Mouse (Mus musculus) heart, adult 2 months (tissue): ENCODE data around the gene Igf2r. TPM values are rescaled to one million over a fixed set of nuclear protein-coding genes. Genes with fewer than 3 reads are reported as not detected.
A peak's percentile ranks its signal among the peaks of the same experiment; 100 is the strongest.

ENCODE experiments used
- DNase-seq, 2 experiments: peaks; one replicate each; pipeline ENCODE4 v3.0.0; 2021
- H3K27ac ChIP-seq: fragments of 200-600 bp; 2 replicates; pipeline ENCODE4 v1.8.1; 2022
- H3K27me3 ChIP-seq: fragments of 200-500 bp; 2 replicates; pipeline ENCODE4 v1.6.1; 2012; ENCODE audit warnings: mild to moderate bottlenecking, low read length, inconsistent platforms, mixed read lengths; ENCODE audit not compliant: control insufficient read depth, insufficient read depth
- H3K36me3 ChIP-seq: fragments of 200-500 bp; 2 replicates; pipeline ENCODE4 v1.6.1; 2012; ENCODE audit warnings: low read length, inconsistent platforms; ENCODE audit not compliant: control insufficient read depth, insufficient read depth
- H3K4me1 ChIP-seq: fragments of 200-500 bp; 2 replicates; pipeline ENCODE4 v1.6.1; 2011; ENCODE audit warnings: low read length; ENCODE audit not compliant: control insufficient read depth, insufficient read depth
- H3K4me3 ChIP-seq: fragments of 200-600 bp; 2 replicates; pipeline ENCODE4 v1.8.1; 2022
- H3K79me2 ChIP-seq: fragments of 200-500 bp; replicated peaks from 2 replicates; pipeline ENCODE4 v1.6.1; 2012; ENCODE audit warnings: mild to moderate bottlenecking, inconsistent platforms, low read length, moderate library complexity, mixed read lengths; ENCODE audit not compliant: control insufficient read depth, insufficient read depth
- H3K9ac ChIP-seq: fragments of 200-500 bp; 2 replicates; pipeline ENCODE4 v1.6.1; 2012; ENCODE audit warnings: low read depth, mild to moderate bottlenecking, control low read depth, inconsistent platforms, low read length, mixed read lengths
- CTCF ChIP-seq: fragments of 200-600 bp; IDR thresholded peaks from 2 replicates; pipeline ENCODE4 v1.8.1; 2022; ENCODE audit warnings: antibody characterized with exemption, mild to moderate bottlenecking, moderate library complexity
- EP300 ChIP-seq: fragments of 200-500 bp; IDR thresholded peaks from 2 replicates; pipeline ENCODE4 v1.6.1; 2011; ENCODE audit warnings: low read depth, low read length, control low read depth; ENCODE audit not compliant: insufficient read depth
- POLR2A ChIP-seq: fragments of 200-500 bp; IDR thresholded peaks from 2 replicates; pipeline ENCODE4 v1.6.1; 2011; ENCODE audit warnings: mild to moderate bottlenecking, low read depth, low read length, control low read depth; ENCODE audit not compliant: insufficient read depth
- WGBS: fragments of 180-500 bp; shearing (Covaris S2); methylation state at CpG from one replicate; pipeline ENCODE4 v1.1.7; 2018; 5-methylcytosine and 5-hydroxymethylcytosine counted together
- intact Hi-C: fragments of 180-260 bp; cut with DNase I; formaldehyde crosslinking; loops from one replicate; pipeline ENCODE4 v1.15.1; 2025
- polyA plus RNA-seq: library from polyadenylated mRNA; depleted of rRNA; stranded (reverse); fragments of >200 nt; gene quantifications from 2 replicates; pipeline ENCODE4 v1.2.3, GENCODE M21; 2012; rRNA removed
- total RNA-seq, 2 experiments: library from RNA; stranded (reverse); gene quantifications; 2 replicates each; pipeline ENCODE4 v1.2.3; 2021

Igf2r gene
- total and polyA plus RNA-seq, 3 experiments: 34.0 to 116 (median 98.9) TPM

- H3K4me1 ChIP-seq: no peaks in the 10 kb centered on the region
- H3K9ac ChIP-seq: no peak overlapping the region
- intact Hi-C loops: no loop called here
- DNase-seq: no peak
- 91% methylated on average over 5 of the region's 5 CpGs for WGBS
- no peaks in the 10 kb centered on the region for H3K79me2 ChIP-seq
- no peak overlapping the region for H3K4me3 ChIP-seq
- H3K27ac ChIP-seq: no peak overlapping the region
- no peaks in the 10 kb centered on the region for H3K36me3 ChIP-seq
- no peaks in the 10 kb centered on the region for H3K27me3 ChIP-seq
- no peak for TF ChIP-seq CTCF
- TF ChIP-seq POLR2A: no peak
- TF ChIP-seq EP300: no peak
Measured at GRCm38 (mm10) chr17:12645461-12645860, 124.0 kb downstream of the Igf2r start.

GRCm38 (mm10) chr17:12641087-12641486, 128.4 kb downstream of the Igf2r start:
- no peak for TF ChIP-seq POLR2A
- TF ChIP-seq EP300: no peak
- no peak for TF ChIP-seq CTCF
- Histone ChIP-seq H3K4me3 (no peak overlapping the region), H3K9ac (no peak overlapping the region), H3K79me2 (no peaks in the 10 kb centered on the region), H3K27me3 (no peaks in the 10 kb centered on the region), H3K27ac (no peak overlapping the region), H3K4me1 (no peaks in the 10 kb centered on the region), H3K36me3 (no peaks in the 10 kb centered on the region)
- no peak for DNase-seq
- 63% methylated on average over 4 of the region's 4 CpGs for WGBS
- intact Hi-C loops: no loop called here

GRCm38 (mm10) chr17:12639585-12639984, 129.9 kb downstream of the Igf2r start:
- intact Hi-C loops: no loop called here
- DNase-seq: no peak
- H3K27me3 ChIP-seq: no peaks in the 10 kb centered on the region
- H3K79me2 ChIP-seq: no peaks in the 10 kb centered on the region
- 0 out of 2 replicates have a peak, but pooled peaks have one; percentile 5 for TF ChIP-seq CTCF
- TF ChIP-seq POLR2A: no peak
- no peak for TF ChIP-seq EP300
- no peak overlapping the region for H3K27ac ChIP-seq
- H3K36me3 ChIP-seq: no peaks in the 10 kb centered on the region
- no peak overlapping the region for H3K4me3 ChIP-seq
- WGBS: 89% methylated on average over 3 of the region's 3 CpGs
- no peaks in the 10 kb centered on the region for H3K4me1 ChIP-seq
- no peak overlapping the region for H3K9ac ChIP-seq

- no peaks in the 10 kb centered on the region for H3K79me2 ChIP-seq
- no peaks in the 10 kb centered on the region for H3K36me3 ChIP-seq
- no peak overlapping the region for H3K27ac ChIP-seq
- H3K4me1 ChIP-seq: no peaks in the 10 kb centered on the region
- H3K4me3 ChIP-seq: no peak overlapping the region
- TF ChIP-seq CTCF (no peak), POLR2A (no peak), EP300 (no peak)
- no peak for DNase-seq
- no peaks in the 10 kb centered on the region for H3K27me3 ChIP-seq
- 44% methylated on average over 4 of the region's 4 CpGs for WGBS
- intact Hi-C loops: no loop called here
- no peak overlapping the region for H3K9ac ChIP-seq
Measured at GRCm38 (mm10) chr17:12634814-12635213, 134.7 kb downstream of the Igf2r start.

Other genes with a start within 250 kb of the Igf2r start
- not detected for gene Slc22a2, start 185.5 kb downstream of the Igf2r start, total RNA-seq
- 0.20 TPM in 1 of 2 replicates, not detected in the other for gene Slc22a2, start 185.5 kb downstream of the Igf2r start, polyA plus RNA-seq
- gene Slc22a1, start 93.8 kb downstream of the Igf2r start, total RNA-seq: 10 to 100 TPM in 1 of 2 experiments, 1 to 10 TPM in 1; 7.9 to 10.8 TPM
- 2.7 and 9.0 TPM in 2 replicates for gene Slc22a1, start 93.8 kb downstream of the Igf2r start, polyA plus RNA-seq
- gene Mas1, start 98.5 kb upstream of the Igf2r start, total RNA-seq: 1 to 10 TPM in 1 of 2 experiments, under 1 TPM in 1; 0.68 to 1.6 TPM
- 1.0 and 4.6 TPM in 2 replicates for gene Mas1, start 98.5 kb upstream of the Igf2r start, polyA plus RNA-seq
- gene Mrgprh, start 106.4 kb upstream of the Igf2r start, total RNA-seq: 1 to 10 TPM; 5.6 to 5.7 TPM
- gene Mrgprh, start 106.4 kb upstream of the Igf2r start, polyA plus RNA-seq: 9.2 and 17.1 TPM in 2 replicates
- under 1 TPM; 0.42 to 0.93 TPM for gene Pnldc1, start 140.6 kb upstream of the Igf2r start, total RNA-seq
- 1.6 and 1.9 TPM in 2 replicates for gene Pnldc1, start 140.6 kb upstream of the Igf2r start, polyA plus RNA-seq
- gene Tcp1, start 146.0 kb upstream of the Igf2r start, total RNA-seq: 100 to 1,000 TPM; 176 to 196 TPM
- gene Tcp1, start 146.0 kb upstream of the Igf2r start, polyA plus RNA-seq: 68.6 and 134 TPM in 2 replicates
- gene Mrpl18, start 146.7 kb upstream of the Igf2r start, total RNA-seq: 100 to 1,000 TPM; 151 to 160 TPM
- 65.1 and 78.1 TPM in 2 replicates for gene Mrpl18, start 146.7 kb upstream of the Igf2r start, polyA plus RNA-seq
- gene Acat3, start 170.9 kb upstream of the Igf2r start, total RNA-seq: not detected
- gene Acat3, start 170.9 kb upstream of the Igf2r start, polyA plus RNA-seq: 0.32 and 0.33 TPM in 2 replicates
- gene Acat2, start 191.1 kb upstream of the Igf2r start, total RNA-seq: 1 to 10 TPM; 5.7 to 6.9 TPM
- 6.5 and 6.6 TPM in 2 replicates for gene Acat2, start 191.1 kb upstream of the Igf2r start, polyA plus RNA-seq
- 10 to 100 TPM; 30.7 to 34.0 TPM for gene Wtap, start 224.5 kb upstream of the Igf2r start, total RNA-seq
- 12.3 and 24.2 TPM in 2 replicates for gene Wtap, start 224.5 kb upstream of the Igf2r start, polyA plus RNA-seq
- 1,000 to 10,000 TPM in 1 of 2 experiments, 100 to 1,000 TPM in 1; 961 to 1,111 TPM for gene Sod2, start 237.2 kb upstream of the Igf2r start, total RNA-seq
- 895 and 1,105 TPM in 2 replicates for gene Sod2, start 237.2 kb upstream of the Igf2r start, polyA plus RNA-seq